Mouse (Mus musculus) myocyte (in vitro differentiated cells): ENCODE data around the gene Auts2.

Source experiments
- E2F4 ChIP-seq: IDR thresholded peaks from one replicate; pipeline ENCODE4 v1.6.1; 2011; ENCODE audit warnings: mild to moderate bottlenecking, control low read depth, moderate library complexity; ENCODE audit not compliant: insufficient read depth
- MYOG ChIP-seq, 3 experiments: IDR thresholded peaks; one replicate each; pipeline ENCODE4 v1.6.1; 2011; ENCODE audit warnings: control low read depth in 2 of 3, low read depth in 2 of 3, mild to moderate bottlenecking in 2 of 3; ENCODE audit not compliant: insufficient read length in 2 of 3, control insufficient read depth in 1 of 3, insufficient read depth in 1 of 3
- POLR2A ChIP-seq: IDR thresholded peaks from one replicate; pipeline ENCODE4 v1.6.1; 2011; ENCODE audit warnings: low read depth, mild to moderate bottlenecking, control low read depth, moderate library complexity; ENCODE audit not compliant: insufficient read length
- TCF12 ChIP-seq: IDR thresholded peaks from one replicate; pipeline ENCODE4 v1.6.1; 2011; ENCODE audit warnings: mild to moderate bottlenecking, control low read depth; ENCODE audit not compliant: poor library complexity, insufficient read depth, severe bottlenecking
- USF1 ChIP-seq: IDR thresholded peaks from one replicate; pipeline ENCODE4 v1.6.1; 2011; ENCODE audit warnings: low read depth, mild to moderate bottlenecking, control low read depth, moderate library complexity

DNA sequence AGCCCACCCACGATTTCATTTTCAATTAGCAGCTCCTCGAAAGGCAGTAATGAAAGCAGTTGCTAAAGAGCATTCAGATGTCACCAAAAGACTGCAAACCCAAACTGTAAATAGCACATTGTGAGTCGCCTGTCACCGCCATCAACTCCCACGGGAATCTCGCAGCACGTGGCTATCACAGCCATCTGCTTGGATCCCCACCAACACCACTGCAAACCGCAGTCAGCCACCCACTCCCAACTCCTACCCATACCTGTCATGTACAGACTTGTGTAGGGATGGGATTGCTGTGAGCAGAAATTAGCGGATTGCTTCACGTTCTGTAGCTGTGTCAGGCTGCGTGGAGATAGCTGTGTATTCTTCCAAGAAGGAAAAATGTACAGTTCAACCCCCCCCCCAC is 293.6 kb downstream of the Auts2 start:
- no peak for TF ChIP-seq MYOG (IDR thresholded peaks at IDR 0.05; ENCODE audit: control insufficient read depth in 1 of 3, insufficient read depth in 1 of 3, insufficient read length in 2 of 3, low read depth in 2 of 3)
- TF ChIP-seq POLR2A = no peak
- no peak for TF ChIP-seq E2F4
- TF ChIP-seq USF1 = no peak
- no peak for TF ChIP-seq TCF12
